Mouse (Mus musculus): Measurements from ENCODE around the gene Pklr. TPM values are rescaled to one million over a fixed set of nuclear protein-coding genes. Genes with fewer than 3 reads are reported as not detected.

Pklr gene
- polyA plus RNA-seq, 1 experiment from 2014 or later, result 2.1 TPM

- no peaks in the 10 kb centered on the region for H3K36me3 ChIP-seq (ENCODE audit: control insufficient read depth, insufficient read depth, low read length)
- peak; percentile 63 for DNase-seq (ENCODE audit: low spot score)
- WGBS, result 12% methylated on average over 30 of the region's 30 CpGs
- peak overlapping the region; percentile 51 for H3K4me2 ChIP-seq (ENCODE audit: low read depth, low read length, severe bottlenecking)
- no peaks in the 10 kb centered on the region for H3K27me3 ChIP-seq (ENCODE audit: control insufficient read depth, insufficient read depth, low read length)
- H3K9me3 ChIP-seq (ENCODE audit: control insufficient read depth, low read length), result no peaks in the 10 kb centered on the region
- H3K9ac ChIP-seq (ENCODE audit: low read length), result peak overlapping the region; percentile 53
- ATAC-seq (replicated peaks; ENCODE audit: low FRiP score), result peak; percentile 36; the same call in 1 of the 2 replicates
- H3K27ac ChIP-seq (ENCODE audit: low read depth, low read length), result no peak overlapping the region
- H3K4me1 ChIP-seq (replicated peaks; ENCODE audit: control insufficient read depth, insufficient read depth, low read length), result no peaks in the 10 kb centered on the region; the same call in 1 of the 2 replicates
- peak overlapping the region; percentile 24 for H3K4me3 ChIP-seq (ENCODE audit: low read depth, low read length)
Measured at GRCm38 (mm10) chr3:89132285-89133062, 3.5 kb upstream of the Pklr start.

- Histone ChIP-seq H3K36me3 (ENCODE audit: control insufficient read depth, insufficient read depth, low read length) (no peaks in the 10 kb centered on the region), H3K4me1 (replicated peaks; ENCODE audit: control insufficient read depth, insufficient read depth, low read length) (no peaks in the 10 kb centered on the region; the same call in 1 of the 2 replicates), H3K9me3 (ENCODE audit: control insufficient read depth, low read length) (no peaks in the 10 kb centered on the region), H3K9ac (ENCODE audit: low read length) (no peak overlapping the region), H3K27me3 (ENCODE audit: control insufficient read depth, insufficient read depth, low read length) (no peaks in the 10 kb centered on the region), H3K4me2 (ENCODE audit: low read depth, low read length, severe bottlenecking) (no peak overlapping the region), H3K27ac (ENCODE audit: low read depth, low read length) (no peak overlapping the region), H3K4me3 (ENCODE audit: low read depth, low read length) (no peak overlapping the region)
- no peak for ATAC-seq (replicated peaks; ENCODE audit: low FRiP score)
- WGBS, result 78% methylated on average over 7 of the region's 7 CpGs
- no peak for DNase-seq (ENCODE audit: low spot score)
Measured at GRCm38 (mm10) chr3:89133063-89133450, 2.9 kb upstream of the Pklr start.

- WGBS, result 90% methylated on average over 1 of the region's 1 CpGs
- Histone ChIP-seq H3K9me3 (ENCODE audit: control insufficient read depth, low read length) (no peaks in the 10 kb centered on the region), H3K4me3 (ENCODE audit: low read depth, low read length) (no peak overlapping the region), H3K27me3 (ENCODE audit: control insufficient read depth, insufficient read depth, low read length) (no peaks in the 10 kb centered on the region), H3K4me1 (replicated peaks; ENCODE audit: control insufficient read depth, insufficient read depth, low read length) (no peaks in the 10 kb centered on the region; the same call in 1 of the 2 replicates), H3K36me3 (ENCODE audit: control insufficient read depth, insufficient read depth, low read length) (no peaks in the 10 kb centered on the region), H3K4me2 (ENCODE audit: low read depth, low read length, severe bottlenecking) (no peak overlapping the region), H3K27ac (ENCODE audit: low read depth, low read length) (no peak overlapping the region), H3K9ac (ENCODE audit: low read length) (no peak overlapping the region)
- DNase-seq (ENCODE audit: low spot score), result no peak
- ATAC-seq (replicated peaks; ENCODE audit: low FRiP score), result no peak
Measured at GRCm38 (mm10) chr3:89133752-89134151, 2.2 kb upstream of the Pklr start.

GRCm38 (mm10) chr3:89136365-89136764, 423 bp downstream of the Pklr start:
- Histone ChIP-seq H3K27ac (ENCODE audit: low read depth, low read length) (no peak overlapping the region), H3K4me2 (ENCODE audit: low read depth, low read length, severe bottlenecking) (no peak overlapping the region), H3K27me3 (ENCODE audit: control insufficient read depth, insufficient read depth, low read length) (no peaks in the 10 kb centered on the region), H3K4me3 (ENCODE audit: low read depth, low read length) (no peak overlapping the region), H3K9ac (ENCODE audit: low read length) (no peak overlapping the region), H3K36me3 (ENCODE audit: control insufficient read depth, insufficient read depth, low read length) (no peaks in the 10 kb centered on the region), H3K9me3 (ENCODE audit: control insufficient read depth, low read length) (no peaks in the 10 kb centered on the region), H3K4me1 (replicated peaks; ENCODE audit: control insufficient read depth, insufficient read depth, low read length) (no peaks in the 10 kb centered on the region; the same call in 1 of the 2 replicates)
- DNase-seq (ENCODE audit: low spot score) (no peak), ATAC-seq (replicated peaks; ENCODE audit: low FRiP score) (no peak)
- 39% methylated on average over 9 of the region's 9 CpGs for WGBS

- no peak for DNase-seq (ENCODE audit: low spot score)
- H3K27ac ChIP-seq (ENCODE audit: low read depth, low read length), result no peak overlapping the region
- peaks cover 5% of the 10 kb centered on the region for H3K27me3 ChIP-seq (ENCODE audit: control insufficient read depth, insufficient read depth, low read length)
- H3K4me1 ChIP-seq (replicated peaks; ENCODE audit: control insufficient read depth, insufficient read depth, low read length), result peaks cover 6% of the 10 kb centered on the region; the same call in 1 of the 2 replicates
- no peak overlapping the region for H3K9ac ChIP-seq (ENCODE audit: low read length)
- 87% methylated on average over 10 of the region's 10 CpGs for WGBS
- H3K4me3 ChIP-seq (ENCODE audit: low read depth, low read length), result no peak overlapping the region
- H3K9me3 ChIP-seq (ENCODE audit: control insufficient read depth, low read length), result no peaks in the 10 kb centered on the region
- H3K4me2 ChIP-seq (ENCODE audit: low read depth, low read length, severe bottlenecking), result no peak overlapping the region
- no peaks in the 10 kb centered on the region for H3K36me3 ChIP-seq (ENCODE audit: control insufficient read depth, insufficient read depth, low read length)
- ATAC-seq (replicated peaks; ENCODE audit: low FRiP score), result no peak
Measured at GRCm38 (mm10) chr3:89144821-89145220, 8.9 kb downstream of the Pklr start.

- no peak overlapping the region for H3K4me2 ChIP-seq (ENCODE audit: low read depth, low read length, severe bottlenecking)
- H3K27ac ChIP-seq (ENCODE audit: low read depth, low read length), result no peak overlapping the region
- H3K9ac ChIP-seq (ENCODE audit: low read length), result no peak overlapping the region
- ATAC-seq (replicated peaks; ENCODE audit: low FRiP score), result no peak
- no peak overlapping the region for H3K4me3 ChIP-seq (ENCODE audit: low read depth, low read length)
- H3K27me3 ChIP-seq (ENCODE audit: control insufficient read depth, insufficient read depth, low read length), result peaks cover 5% of the 10 kb centered on the region
- WGBS, result 17% methylated on average over 8 of the region's 8 CpGs
- DNase-seq (ENCODE audit: low spot score), result no peak
- H3K4me1 ChIP-seq (replicated peaks; ENCODE audit: control insufficient read depth, insufficient read depth, low read length), result peaks cover 6% of the 10 kb centered on the region; the same call in 1 of the 2 replicates
- H3K9me3 ChIP-seq (ENCODE audit: control insufficient read depth, low read length), result no peaks in the 10 kb centered on the region
- no peaks in the 10 kb centered on the region for H3K36me3 ChIP-seq (ENCODE audit: control insufficient read depth, insufficient read depth, low read length)
Measured at GRCm38 (mm10) chr3:89145566-89145965, 9.6 kb downstream of the Pklr start.

GRCm38 (mm10) chr3:89147101-89147978, 11.4 kb downstream of the Pklr start:
- H3K4me2 ChIP-seq (ENCODE audit: low read depth, low read length, severe bottlenecking), result peak overlapping the region; percentile 32
- H3K4me3 ChIP-seq (ENCODE audit: low read depth, low read length), result no peak overlapping the region
- H3K9me3 ChIP-seq (ENCODE audit: control insufficient read depth, low read length), result no peaks in the 10 kb centered on the region
- 22% methylated on average over 26 of the region's 26 CpGs for WGBS
- peaks cover 6% of the 10 kb centered on the region; the same call in 1 of the 2 replicates for H3K4me1 ChIP-seq (replicated peaks; ENCODE audit: control insufficient read depth, insufficient read depth, low read length)
- DNase-seq (ENCODE audit: low spot score) (no peak), ATAC-seq (replicated peaks; ENCODE audit: low FRiP score) (peak; percentile 28; the same call in 1 of the 2 replicates)
- H3K36me3 ChIP-seq (ENCODE audit: control insufficient read depth, insufficient read depth, low read length), result no peaks in the 10 kb centered on the region
- no peak overlapping the region for H3K27ac ChIP-seq (ENCODE audit: low read depth, low read length)
- peaks cover 5% of the 10 kb centered on the region for H3K27me3 ChIP-seq (ENCODE audit: control insufficient read depth, insufficient read depth, low read length)
- no peak overlapping the region for H3K9ac ChIP-seq (ENCODE audit: low read length)

- WGBS, result 13% methylated on average over 15 of the region's 15 CpGs
- H3K4me2 ChIP-seq (ENCODE audit: low read depth, low read length, severe bottlenecking), result peak overlapping the region; percentile 32
- H3K4me3 ChIP-seq (ENCODE audit: low read depth, low read length), result no peak overlapping the region
Measured at GRCm38 (mm10) chr3:89147979-89148311, 12.0 kb downstream of the Pklr start.

More at GRCm38 (mm10) chr3:89147979-89148311, 12.0 kb downstream of the Pklr start:
- peaks cover 6% of the 10 kb centered on the region; the same call in 1 of the 2 replicates for H3K4me1 ChIP-seq (replicated peaks; ENCODE audit: control insufficient read depth, insufficient read depth, low read length)
- no peak overlapping the region for H3K9ac ChIP-seq (ENCODE audit: low read length)
- no peaks in the 10 kb centered on the region for H3K36me3 ChIP-seq (ENCODE audit: control insufficient read depth, insufficient read depth, low read length)
- no peak for ATAC-seq (replicated peaks; ENCODE audit: low FRiP score)
- H3K27ac ChIP-seq (ENCODE audit: low read depth, low read length), result no peak overlapping the region
- H3K27me3 ChIP-seq (ENCODE audit: control insufficient read depth, insufficient read depth, low read length), result peaks cover 5% of the 10 kb centered on the region
- peak; percentile 52 for DNase-seq (ENCODE audit: low spot score)
- no peaks in the 10 kb centered on the region for H3K9me3 ChIP-seq (ENCODE audit: control insufficient read depth, low read length)

Data from forebrain, embryonic 11.5 days (tissue).